Mouse (Mus musculus): Measurements from ENCODE around the gene Nipsnap3b. TPM values are rescaled to one million over a fixed set of nuclear protein-coding genes. Genes with fewer than 3 reads are reported as not detected.

Gene Nipsnap3b
- total RNA-seq (2023), result 10 to 100 TPM; 29.7 to 42.4 TPM

GRCm38 (mm10) chr4:53011732-53012361 is at the start of gene Nipsnap3b:
Gene Nipsnap3b, plus strand, starts transcription at chr4:53011880.

GRCm38 (mm10) chr4:52964247-52964646 is 47.4 kb upstream of the Nipsnap3b start, which contains the start of gene Olfr270:
Gene Olfr270, plus strand, starts transcription at chr4:52964547.

GRCm38 (mm10) chr4:52989248-52989647 is 22.4 kb upstream of the Nipsnap3b start, which contains the start of gene Nipsnap3a:
Gene Nipsnap3a, plus strand, starts transcription at chr4:52989272.

Other genes with a start within 250 kb of the Nipsnap3b start
- not detected for gene Olfr275, start 197.3 kb upstream of the Nipsnap3b start, total RNA-seq (2023)
- gene Olfr273, start 152.6 kb upstream of the Nipsnap3b start, total RNA-seq (2023), result not detected
- not detected for gene Olfr272, start 92.7 kb upstream of the Nipsnap3b start, total RNA-seq (2023)
- gene Olfr270, start 47.3 kb upstream of the Nipsnap3b start, total RNA-seq (2023), result not detected
- not detected for gene Nipsnap3a, start 22.6 kb upstream of the Nipsnap3b start, total RNA-seq (2023)
- 10 to 100 TPM; 13.0 to 15.0 TPM for gene Abca1, start 148.0 kb downstream of the Nipsnap3b start, total RNA-seq (2023)